Mouse (Mus musculus): Measurements from ENCODE around the gene Clmn.
"Not testable (repeated sequence)": the region's sequence is repeated elsewhere in the genome, so short reads cannot be mapped to it uniquely, and the experiment has no call there.

Clmn gene

GRCm38 (mm10) chr12:104748946-104749345 lies 115.9 kb downstream of the Clmn start:
- no peak for DNase-seq

- DNase-seq = no peak
Measured at GRCm38 (mm10) chr12:104747252-104747651, 117.6 kb downstream of the Clmn start.

- no peak for DNase-seq
Measured at GRCm38 (mm10) chr12:104746601-104747000, 118.3 kb downstream of the Clmn start.

GRCm38 (mm10) chr12:104743687-104744086 lies 121.2 kb downstream of the Clmn start:
- no peak for DNase-seq

GRCm38 (mm10) chr12:104742247-104742646 lies 122.6 kb downstream of the Clmn start:
- DNase-seq = no peak

- no peak for DNase-seq
Measured at GRCm38 (mm10) chr12:104740841-104741787, 123.8 kb downstream of the Clmn start.

GRCm38 (mm10) chr12:104738931-104739330 lies 125.9 kb downstream of the Clmn start:
- no peak for DNase-seq

- DNase-seq = no peak
Measured at GRCm38 (mm10) chr12:104738446-104738845, 126.4 kb downstream of the Clmn start.

- DNase-seq = no peak
Measured at GRCm38 (mm10) chr12:104737666-104738065, 127.2 kb downstream of the Clmn start.

GRCm38 (mm10) chr12:104735993-104736395 lies 128.9 kb downstream of the Clmn start:
- DNase-seq = no peak

GRCm38 (mm10) chr12:104733165-104733564 lies 131.7 kb downstream of the Clmn start:
- DNase-seq = no peak

- DNase-seq = no peak
Measured at GRCm38 (mm10) chr12:104731782-104732181, 133.1 kb downstream of the Clmn start.

GRCm38 (mm10) chr12:104726436-104726835 lies 138.4 kb downstream of the Clmn start:
- not testable (repeated sequence) for DNase-seq

GRCm38 (mm10) chr12:104722056-104722455 lies 142.8 kb downstream of the Clmn start:
- no peak for DNase-seq

GRCm38 (mm10) chr12:104721011-104721410 lies 143.9 kb downstream of the Clmn start:
- no peak for DNase-seq

GRCm38 (mm10) chr12:104718956-104719355 lies 145.9 kb downstream of the Clmn start:
- DNase-seq = no peak

GRCm38 (mm10) chr12:104716409-104716808 lies 148.5 kb downstream of the Clmn start:
- no peak for DNase-seq

GRCm38 (mm10) chr12:104715453-104715852 lies 149.4 kb downstream of the Clmn start:
- no peak for DNase-seq

Measured in thymus, postnatal 4 days (tissue).